Mouse (Mus musculus) liver, embryonic 16.5 days (tissue): Measurements from ENCODE around the gene Higd2a. TPM values are rescaled to one million over a fixed set of nuclear protein-coding genes. Genes with fewer than 3 reads are reported as not detected.

ENCODE experiments used
- ATAC-seq: fragments of 200-750 bp; cut with Nextera tagmentation; 2 replicates; pipeline ENCODE4 v1.8.0; 2017; ENCODE audit warnings: low read depth, mild to moderate bottlenecking, moderate number of reproducible peaks, moderate library complexity
- H3K27ac ChIP-seq: fragments of 300-500 bp; sonication (generic); 2 replicates; pipeline ENCODE4 v1.5.1; 2014; ENCODE audit warnings: mild to moderate bottlenecking, low read length
- H3K27me3 ChIP-seq: fragments of 300-500 bp; sonication (generic); 2 replicates; pipeline ENCODE4 v1.6.1; 2014; ENCODE audit warnings: low read depth, low read length, mixed read lengths; ENCODE audit not compliant: control insufficient read depth, insufficient read depth
- H3K36me3 ChIP-seq: fragments of 300-500 bp; sonication (generic); 2 replicates; pipeline ENCODE4 v1.6.1; 2014; ENCODE audit warnings: mild to moderate bottlenecking; ENCODE audit not compliant: control insufficient read depth, insufficient read depth
- H3K4me1 ChIP-seq: fragments of 300-500 bp; sonication (generic); 2 replicates; pipeline ENCODE4 v1.6.1; 2014; ENCODE audit warnings: low read depth, low read length, mixed read lengths; ENCODE audit not compliant: control insufficient read depth
- H3K4me2 ChIP-seq: fragments of 300-500 bp; sonication (generic); 2 replicates; pipeline ENCODE4 v1.6.1; 2014; ENCODE audit warnings: low read depth, low read length, mixed read lengths
- H3K4me3 ChIP-seq: fragments of 300-500 bp; sonication (generic); 2 replicates; pipeline ENCODE4 v1.5.1; 2014; ENCODE audit warnings: low read depth, mild to moderate bottlenecking, low read length
- H3K9ac ChIP-seq: fragments of 300-500 bp; sonication (generic); 2 replicates; pipeline ENCODE4 v1.6.1; 2014; ENCODE audit warnings: low read depth, low read length
- H3K9me3 ChIP-seq: fragments of 300-500 bp; sonication (generic); replicated peaks from 2 replicates; pipeline ENCODE4 v1.6.1; 2016; ENCODE audit warnings: low read length; ENCODE audit not compliant: control insufficient read depth
- WGBS: fragments of 180-500 bp; shearing (Covaris S2); extraction: QIAGEN DNeasy Blood & Tissue Kit; methylation state at CpG from one replicate; pipeline ENCODE4 v1.1.7; 2014; ENCODE audit not compliant: insufficient replicate concordance; 5-methylcytosine and 5-hydroxymethylcytosine counted together
- polyA plus RNA-seq: library from polyadenylated mRNA; unstranded; fragments of >200 nt; fragmentation: Nextera tagmentation; extraction: Ambion mirVana; gene quantifications from 2 replicates; pipeline ENCODE4 v1.2.1, GENCODE M21; 2015

Gene Higd2a
- polyA plus RNA-seq, 1 experiment from 2014 or later, result 102 TPM

GRCm38 (mm10) chr13:54574854-54575481 lies 15.0 kb upstream of the Higd2a start, which contains the start of gene Arl10:
TSS of gene Arl10 (plus strand) at chr13:54575015.
- under 1% methylated on average over 55 of the region's 55 CpGs for WGBS
- H3K27ac ChIP-seq, result peak within 1 kb of the TSS; percentile 47; the same call in 1 of the 2 replicates
- H3K4me3 ChIP-seq, result peak within 1 kb of the TSS; percentile 81
- H3K36me3 ChIP-seq, result no peaks in the 10 kb centered on the region
- no peaks in the 10 kb centered on the region for H3K27me3 ChIP-seq
- H3K4me2 ChIP-seq, result peak within 1 kb of the TSS; percentile 91
- H3K4me1 ChIP-seq, result peaks cover 16% of the 10 kb centered on the region
- ATAC-seq, result peak; percentile 80
- no peaks in the 10 kb centered on the region for H3K9me3 ChIP-seq
- H3K9ac ChIP-seq, result peak within 1 kb of the TSS; percentile 79

DNA sequence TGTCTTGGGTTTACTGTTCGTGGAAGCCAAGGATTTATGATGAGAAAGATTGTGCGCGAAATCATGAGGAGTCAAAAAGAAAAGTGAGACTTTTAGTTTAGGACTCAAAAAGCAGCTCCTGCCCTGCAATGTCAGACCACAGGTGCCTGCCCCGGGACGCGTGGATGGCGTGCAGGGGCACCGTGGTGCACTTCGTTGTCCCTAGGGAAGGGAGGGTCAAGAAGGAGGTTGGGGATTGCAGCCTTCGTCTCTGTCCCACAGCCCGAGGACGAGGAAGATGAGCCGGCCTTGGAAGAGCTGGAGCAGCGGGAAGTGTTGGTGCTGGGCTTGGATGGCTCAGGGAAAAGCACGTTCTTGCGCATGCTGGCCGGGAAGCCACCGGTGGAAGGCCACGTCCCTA lies 14.5 kb upstream of the Higd2a start:
- no peak for ATAC-seq
- Histone ChIP-seq H3K4me3 (peak overlapping the region; percentile 81), H3K36me3 (no peaks in the 10 kb centered on the region), H3K9me3 (no peaks in the 10 kb centered on the region), H3K4me2 (peak overlapping the region; percentile 91), H3K4me1 (peaks cover 16% of the 10 kb centered on the region), H3K9ac (peak overlapping the region; percentile 79), H3K27me3 (no peaks in the 10 kb centered on the region), H3K27ac (0 out of 2 replicates have a peak overlapping the region, but pooled peaks have one; percentile 47)
- 4% methylated on average over 19 of the region's 19 CpGs for WGBS

GRCm38 (mm10) chr13:54577652-54578507 lies 12.1 kb upstream of the Higd2a start:
- H3K9me3 ChIP-seq, result no peaks in the 10 kb centered on the region
- H3K36me3 ChIP-seq, result 0 out of 2 replicates have a peak, but pooled peaks cover under 1% of the 10 kb centered on the region
- WGBS, result 53% methylated on average over 21 of the region's 21 CpGs
- no peak overlapping the region for H3K4me2 ChIP-seq
- no peak overlapping the region for H3K9ac ChIP-seq
- ATAC-seq, result no peak
- H3K27ac ChIP-seq, result 0 out of 2 replicates have a peak overlapping the region, but pooled peaks have one; percentile 7
- H3K4me3 ChIP-seq, result no peak overlapping the region
- H3K4me1 ChIP-seq, result peaks cover 16% of the 10 kb centered on the region
- H3K27me3 ChIP-seq, result no peaks in the 10 kb centered on the region

GRCm38 (mm10) chr13:54581385-54581784 lies 8.6 kb upstream of the Higd2a start:
- peaks cover 4% of the 10 kb centered on the region for H3K4me1 ChIP-seq
- no peak overlapping the region for H3K4me3 ChIP-seq
- H3K9ac ChIP-seq, result no peak overlapping the region
- peaks cover 7% of the 10 kb centered on the region for H3K36me3 ChIP-seq
- ATAC-seq, result no peak
- no peak overlapping the region for H3K27ac ChIP-seq
- no peaks in the 10 kb centered on the region for H3K9me3 ChIP-seq
- no peak overlapping the region for H3K4me2 ChIP-seq
- H3K27me3 ChIP-seq, result no peaks in the 10 kb centered on the region
- WGBS, result 68% methylated on average over 2 of the region's 2 CpGs

GRCm38 (mm10) chr13:54582126-54582525 lies 7.9 kb upstream of the Higd2a start:
- ATAC-seq, result no peak
- H3K4me1 ChIP-seq, result peaks cover 4% of the 10 kb centered on the region
- H3K4me3 ChIP-seq, result no peak overlapping the region
- no peak overlapping the region for H3K27ac ChIP-seq
- no peak overlapping the region for H3K9ac ChIP-seq
- H3K27me3 ChIP-seq, result no peaks in the 10 kb centered on the region
- no peak overlapping the region for H3K4me2 ChIP-seq
- no peaks in the 10 kb centered on the region for H3K9me3 ChIP-seq
- 62% methylated on average over 10 of the region's 10 CpGs for WGBS
- H3K36me3 ChIP-seq, result peaks cover 7% of the 10 kb centered on the region

DNA sequence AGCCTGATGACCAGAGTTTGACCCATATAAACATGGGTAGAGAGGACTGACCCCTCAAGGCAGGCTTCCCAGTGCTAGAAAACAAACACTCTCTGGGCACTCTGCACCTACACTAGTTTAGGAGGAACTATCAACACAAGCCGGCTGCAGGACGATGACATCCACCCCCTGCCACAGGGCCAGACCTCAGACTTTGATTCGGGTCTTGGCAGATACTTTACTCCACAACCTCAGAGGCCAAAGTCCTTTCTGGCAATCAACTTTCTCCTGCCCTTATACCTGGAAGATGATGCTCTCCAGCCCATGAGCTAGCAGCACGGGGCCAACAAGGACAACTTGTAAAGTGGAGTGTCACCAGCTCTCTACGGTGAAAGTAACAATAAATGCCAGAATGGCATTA lies 7.1 kb upstream of the Higd2a start:
- Histone ChIP-seq H3K36me3 (peaks cover 7% of the 10 kb centered on the region), H3K27me3 (no peaks in the 10 kb centered on the region), H3K4me3 (no peak overlapping the region), H3K4me1 (peaks cover 4% of the 10 kb centered on the region), H3K4me2 (no peak overlapping the region), H3K9me3 (no peaks in the 10 kb centered on the region), H3K27ac (no peak overlapping the region), H3K9ac (no peak overlapping the region)
- WGBS, result 76% methylated on average over 5 of the region's 5 CpGs
- ATAC-seq, result no peak

DNA sequence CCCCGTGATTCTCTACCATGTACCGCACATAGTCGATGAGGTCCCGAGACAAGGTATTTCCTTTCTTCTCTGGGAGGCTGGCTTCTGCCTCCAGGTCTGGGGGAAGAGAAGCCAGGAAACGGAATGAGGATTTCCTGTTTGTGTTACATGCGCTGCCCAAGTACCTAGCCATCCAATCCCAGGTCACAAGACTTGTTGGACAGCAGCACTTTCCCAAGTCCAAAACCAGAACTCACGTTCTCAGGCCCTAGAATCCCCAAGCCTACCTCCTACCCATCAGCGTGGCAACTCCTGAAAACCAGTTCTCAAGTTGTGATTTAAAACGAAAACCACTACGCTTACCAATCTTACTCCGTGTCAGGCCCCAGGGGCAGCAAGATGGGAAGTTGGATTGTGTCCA lies 4.2 kb upstream of the Higd2a start:
- WGBS, result 76% methylated on average over 11 of the region's 11 CpGs
- H3K9ac ChIP-seq, result no peak overlapping the region
- H3K4me1 ChIP-seq, result peaks cover 3% of the 10 kb centered on the region
- H3K9me3 ChIP-seq, result no peaks in the 10 kb centered on the region
- H3K36me3 ChIP-seq, result peaks cover 7% of the 10 kb centered on the region
- H3K27ac ChIP-seq, result no peak overlapping the region
- no peak overlapping the region for H3K4me2 ChIP-seq
- no peaks in the 10 kb centered on the region for H3K27me3 ChIP-seq
- ATAC-seq, result no peak
- H3K4me3 ChIP-seq, result no peak overlapping the region

DNA sequence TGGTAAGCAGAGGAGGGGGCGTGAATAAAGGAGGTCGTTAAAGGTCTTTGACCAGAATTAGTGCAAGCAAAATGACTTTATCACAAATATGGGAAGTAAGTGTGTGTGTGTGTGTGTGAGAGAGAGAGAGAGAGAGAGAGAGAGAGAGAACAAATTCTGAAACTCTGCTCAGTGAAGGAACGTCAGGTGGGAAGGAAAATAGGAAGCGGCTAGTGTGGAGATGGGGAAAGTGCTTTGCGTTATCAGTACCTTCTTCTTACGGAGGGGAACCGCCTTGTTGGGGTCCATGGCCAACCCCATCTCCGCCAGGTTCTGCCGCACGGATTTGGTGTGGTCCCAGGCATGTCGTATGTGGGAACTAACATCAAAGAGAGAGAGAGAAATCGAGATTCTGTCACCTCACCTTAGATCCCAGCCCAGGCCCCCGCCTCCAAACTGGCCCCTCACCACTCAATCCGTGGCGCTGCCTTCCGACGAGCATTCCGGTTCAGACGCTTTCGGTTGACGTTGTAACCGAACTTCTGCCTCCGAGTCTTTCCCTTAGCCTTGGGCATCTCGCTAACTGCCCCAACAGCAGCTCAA lies 502 bp upstream of the Higd2a start:
- Histone ChIP-seq H3K27ac (0 out of 2 replicates have a peak overlapping the region, but pooled peaks have one; percentile 38), H3K4me3 (peak overlapping the region; percentile 82), H3K9ac (peak overlapping the region; percentile 74), H3K4me2 (peak overlapping the region; percentile 86), H3K4me1 (peaks cover 10% of the 10 kb centered on the region), H3K27me3 (no peaks in the 10 kb centered on the region), H3K36me3 (peaks cover under 1% of the 10 kb centered on the region), H3K9me3 (no peaks in the 10 kb centered on the region)
- 0 out of 2 replicates have a peak, but pooled peaks have one; percentile 10 for ATAC-seq
- 1% methylated on average over 24 of the region's 24 CpGs for WGBS
